Mouse (Mus musculus) midbrain, embryonic 14.5 days (tissue): ENCODE data around the gene Tvp23b. TPM values are rescaled to one million over a fixed set of nuclear protein-coding genes. Genes with fewer than 3 reads are reported as not detected.

Experiments
- ATAC-seq: fragments of 200-750 bp; cut with Nextera tagmentation; 2 replicates; pipeline ENCODE4 v1.8.0; 2017; ENCODE audit warnings: moderate number of reproducible peaks, moderate library complexity; ENCODE audit not compliant: low FRiP score, low TSS enrichment
- DNase-seq: peaks from one replicate; pipeline ENCODE4 v3.0.0-alpha.2; 2015
- H3K27ac ChIP-seq: fragments of 300-500 bp; sonication (generic); replicated peaks from 2 replicates; pipeline ENCODE4 v1.5.1; 2014; ENCODE audit warnings: mild to moderate bottlenecking, low read depth, low read length, moderate library complexity
- H3K27me3 ChIP-seq: fragments of 300-500 bp; sonication (generic); 2 replicates; pipeline ENCODE4 v1.6.1; 2014; ENCODE audit warnings: low read length, control low read depth, mixed read lengths; ENCODE audit not compliant: control insufficient read depth, insufficient read depth
- H3K36me3 ChIP-seq: fragments of 300-500 bp; sonication (generic); 2 replicates; pipeline ENCODE4 v1.6.1; 2014; ENCODE audit warnings: low read length, control low read depth; ENCODE audit not compliant: control insufficient read depth, insufficient read depth
- H3K4me1 ChIP-seq: fragments of 300-500 bp; sonication (generic); 2 replicates; pipeline ENCODE4 v1.6.1; 2014; ENCODE audit warnings: mild to moderate bottlenecking, antibody characterized with exemption, low read length, control low read depth; ENCODE audit not compliant: control insufficient read depth, insufficient read depth
- H3K4me2 ChIP-seq: fragments of 300-500 bp; sonication (generic); 2 replicates; pipeline ENCODE4 v1.6.1; 2014; ENCODE audit warnings: mild to moderate bottlenecking, low read length, moderate library complexity
- H3K4me3 ChIP-seq: fragments of 300-500 bp; sonication (generic); replicated peaks from 2 replicates; pipeline ENCODE4 v1.5.1; 2014; ENCODE audit warnings: low read depth, low read length
- H3K9ac ChIP-seq: fragments of 300-500 bp; sonication (generic); replicated peaks from 2 replicates; pipeline ENCODE4 v1.6.1; 2014; ENCODE audit warnings: mild to moderate bottlenecking, low read length, moderate library complexity
- H3K9me3 ChIP-seq: fragments of 300-500 bp; sonication (generic); 2 replicates; pipeline ENCODE4 v1.6.1; 2016; ENCODE audit warnings: low read length, control low read depth, mixed read lengths; ENCODE audit not compliant: control insufficient read depth
- WGBS: fragments of 180-500 bp; shearing (Covaris S2); extraction: QIAGEN DNeasy Blood & Tissue Kit; methylation state at CpG from one replicate; pipeline ENCODE4 v1.1.7; 2014; 5-methylcytosine and 5-hydroxymethylcytosine counted together
- polyA plus RNA-seq: library from polyadenylated mRNA; unstranded; fragments of >200 nt; fragmentation: Nextera tagmentation; extraction: Ambion mirVana; gene quantifications from 2 replicates; pipeline ENCODE4 v1.2.1, GENCODE M21; 2014

Tvp23b gene
- polyA plus RNA-seq, 1 experiment from 2014 or later = 55.9 TPM

GRCm38 (mm10) chr11:62877391-62877790 lies 1.9 kb upstream of the Tvp23b start:
- Histone ChIP-seq H3K9ac (no peak overlapping the region), H3K36me3 (no peaks in the 10 kb centered on the region), H3K27me3 (no peaks in the 10 kb centered on the region), H3K4me3 (no peak overlapping the region), H3K9me3 (no peaks in the 10 kb centered on the region), H3K4me2 (no peak overlapping the region), H3K27ac (no peak overlapping the region), H3K4me1 (0 out of 2 replicates have a peak, but pooled peaks cover 3% of the 10 kb centered on the region)
- ATAC-seq (no peak), DNase-seq (no peak)
- WGBS = 92% methylated on average over 1 of the region's 1 CpGs

- H3K4me3 ChIP-seq = peak overlapping the region; percentile 72
- ATAC-seq (no peak; the same call in 1 of the 2 replicates), DNase-seq (no peak)
- H3K9me3 ChIP-seq = no peaks in the 10 kb centered on the region
- H3K36me3 ChIP-seq = peaks cover 4% of the 10 kb centered on the region; the same call in 1 of the 2 replicates
- H3K9ac ChIP-seq = no peak overlapping the region
- no peak overlapping the region for H3K27ac ChIP-seq
- H3K4me2 ChIP-seq = peak overlapping the region; percentile 75
- H3K4me1 ChIP-seq = 0 out of 2 replicates have a peak, but pooled peaks cover 3% of the 10 kb centered on the region
- H3K27me3 ChIP-seq = no peaks in the 10 kb centered on the region
- 27% methylated on average over 9 of the region's 9 CpGs for WGBS
Observed at GRCm38 (mm10) chr11:62878728-62879127, 527 bp upstream of the Tvp23b start.

- Histone ChIP-seq H3K4me1 (0 out of 2 replicates have a peak, but pooled peaks cover 3% of the 10 kb centered on the region), H3K27me3 (no peaks in the 10 kb centered on the region), H3K4me2 (no peak overlapping the region), H3K27ac (no peak overlapping the region), H3K4me3 (no peak overlapping the region), H3K9ac (no peak overlapping the region), H3K36me3 (peaks cover 43% of the 10 kb centered on the region), H3K9me3 (no peaks in the 10 kb centered on the region)
- ATAC-seq (no peak), DNase-seq (no peak)
- WGBS = 93% methylated on average over 8 of the region's 8 CpGs
Observed at GRCm38 (mm10) chr11:62883407-62883806, 4.2 kb downstream of the Tvp23b start.

GRCm38 (mm10) chr11:62885323-62885722 lies 6.1 kb downstream of the Tvp23b start:
- Histone ChIP-seq H3K9ac (no peak overlapping the region), H3K4me1 (0 out of 2 replicates have a peak, but pooled peaks cover 2% of the 10 kb centered on the region), H3K27me3 (no peaks in the 10 kb centered on the region), H3K36me3 (peaks cover 58% of the 10 kb centered on the region), H3K9me3 (no peaks in the 10 kb centered on the region), H3K27ac (no peak overlapping the region), H3K4me2 (no peak overlapping the region), H3K4me3 (no peak overlapping the region)
- no peak for ATAC-seq
- 94% methylated on average over 5 of the region's 5 CpGs for WGBS
- no peak for DNase-seq

- Histone ChIP-seq H3K9ac (no peak overlapping the region), H3K27me3 (no peaks in the 10 kb centered on the region), H3K4me1 (no peaks in the 10 kb centered on the region), H3K9me3 (no peaks in the 10 kb centered on the region), H3K4me2 (no peak overlapping the region), H3K4me3 (no peak overlapping the region), H3K36me3 (peaks cover 65% of the 10 kb centered on the region), H3K27ac (no peak overlapping the region)
- DNase-seq (no peak), ATAC-seq (no peak)
- 86% methylated on average over 4 of the region's 4 CpGs for WGBS
Observed at GRCm38 (mm10) chr11:62890796-62891195, 11.5 kb downstream of the Tvp23b start.

- no peak overlapping the region for H3K9ac ChIP-seq
- H3K36me3 ChIP-seq = peaks cover 56% of the 10 kb centered on the region
- H3K4me1 ChIP-seq = no peaks in the 10 kb centered on the region
- ATAC-seq (no peak), DNase-seq (no peak)
- 96% methylated on average over 11 of the region's 11 CpGs for WGBS
- no peak overlapping the region for H3K4me2 ChIP-seq
- no peak overlapping the region for H3K4me3 ChIP-seq
- no peaks in the 10 kb centered on the region for H3K27me3 ChIP-seq
- H3K27ac ChIP-seq = no peak overlapping the region
- no peaks in the 10 kb centered on the region for H3K9me3 ChIP-seq
Observed at GRCm38 (mm10) chr11:62891763-62892162, 12.5 kb downstream of the Tvp23b start.

GRCm38 (mm10) chr11:62901699-62902323 lies 22.6 kb downstream of the Tvp23b start:
- Histone ChIP-seq H3K36me3 (no peaks in the 10 kb centered on the region), H3K9me3 (no peaks in the 10 kb centered on the region), H3K4me3 (no peak overlapping the region), H3K27me3 (no peaks in the 10 kb centered on the region), H3K4me1 (no peaks in the 10 kb centered on the region), H3K9ac (no peak overlapping the region), H3K27ac (no peak overlapping the region), H3K4me2 (no peak overlapping the region)
- DNase-seq (peak; percentile 94), ATAC-seq (no peak)
- 39% methylated on average over 12 of the region's 12 CpGs for WGBS

- Histone ChIP-seq H3K4me3 (no peak overlapping the region), H3K9ac (no peak overlapping the region), H3K4me1 (no peaks in the 10 kb centered on the region), H3K4me2 (no peak overlapping the region), H3K36me3 (no peaks in the 10 kb centered on the region), H3K9me3 (no peaks in the 10 kb centered on the region), H3K27ac (no peak overlapping the region), H3K27me3 (no peaks in the 10 kb centered on the region)
- ATAC-seq = no peak
- WGBS = 58% methylated on average over 6 of the region's 6 CpGs
- peak; percentile 14 for DNase-seq
Observed at GRCm38 (mm10) chr11:62903871-62904495, 24.7 kb downstream of the Tvp23b start.
